Mouse (Mus musculus): ENCODE results near the gene Slc9a8.

Slc9a8 gene

GRCm38 (mm10) chr2:167507719-167508385, 86.3 kb downstream of the Slc9a8 start:
- no peak for ATAC-seq (ENCODE audit: low TSS enrichment)

GRCm38 (mm10) chr2:167508569-167508968, 87.1 kb downstream of the Slc9a8 start:
- ATAC-seq (ENCODE audit: low TSS enrichment) = no peak

GRCm38 (mm10) chr2:167510485-167510884, 89.0 kb downstream of the Slc9a8 start:
- ATAC-seq (ENCODE audit: low TSS enrichment) = no peak

GRCm38 (mm10) chr2:167512365-167512764, 90.9 kb downstream of the Slc9a8 start:
- ATAC-seq (ENCODE audit: low TSS enrichment) = no peak

- ATAC-seq (ENCODE audit: low TSS enrichment) = no peak
These were observed 91.5 kb downstream of the Slc9a8 start for GRCm38 (mm10) chr2:167512970-167513369.

- no peak for ATAC-seq (ENCODE audit: low TSS enrichment)
These were observed 93.1 kb downstream of the Slc9a8 start for GRCm38 (mm10) chr2:167514641-167515040.

- no peak for ATAC-seq (ENCODE audit: low TSS enrichment)
These were observed 94.2 kb downstream of the Slc9a8 start for GRCm38 (mm10) chr2:167515688-167516087.

- ATAC-seq (ENCODE audit: low TSS enrichment) = no peak
These were observed 98.2 kb downstream of the Slc9a8 start for GRCm38 (mm10) chr2:167519606-167520252.
